Mouse (Mus musculus): ENCODE measurements around the gene Gm49396.
A peak's percentile ranks its signal among the peaks of the same experiment; 100 is the strongest.

Gm49396 gene

GRCm38 (mm10) chr7:30588676-30589434, 25.7 kb downstream of the Gm49396 start, which contains the start of gene Kmt2b:
Gene Kmt2b, minus strand, starts transcription at chr7:30588726.
- peak; percentile 99 for DNase-seq

- peak; percentile 94 for DNase-seq
Measured at GRCm38 (mm10) chr7:30589435-30590301, 26.5 kb downstream of the Gm49396 start.

GRCm38 (mm10) chr7:30590927-30591604, 27.9 kb downstream of the Gm49396 start:
- DNase-seq: no peak

- DNase-seq: no peak
Measured at GRCm38 (mm10) chr7:30591605-30591951, 28.4 kb downstream of the Gm49396 start.

GRCm38 (mm10) chr7:30592772-30593423, 29.8 kb downstream of the Gm49396 start:
- no peak for DNase-seq

- no peak for DNase-seq
Measured at GRCm38 (mm10) chr7:30593579-30594509, 30.7 kb downstream of the Gm49396 start.

GRCm38 (mm10) chr7:30594510-30595024, 31.4 kb downstream of the Gm49396 start:
- DNase-seq: no peak

GRCm38 (mm10) chr7:30596093-30596492, 32.9 kb downstream of the Gm49396 start:
- DNase-seq: no peak

- DNase-seq: no peak
Measured at GRCm38 (mm10) chr7:30596811-30597210, 33.7 kb downstream of the Gm49396 start.

- no peak for DNase-seq
Measured at GRCm38 (mm10) chr7:30598786-30599185, 35.6 kb downstream of the Gm49396 start, which contains the start of gene Zbtb32. Gene Zbtb32, minus strand, starts transcription at chr7:30598909.

GRCm38 (mm10) chr7:30599933-30600353, 36.8 kb downstream of the Gm49396 start:
- peak; percentile 97 for DNase-seq

GRCm38 (mm10) chr7:30600651-30601050, 37.5 kb downstream of the Gm49396 start:
- DNase-seq: peak; percentile 59

- DNase-seq: peak; percentile 76
Measured at GRCm38 (mm10) chr7:30602583-30602982, 39.4 kb downstream of the Gm49396 start.

GRCm38 (mm10) chr7:30604424-30604823, 41.3 kb downstream of the Gm49396 start:
- no peak for DNase-seq

- no peak for DNase-seq
Measured at GRCm38 (mm10) chr7:30604944-30605343, 41.8 kb downstream of the Gm49396 start.

GRCm38 (mm10) chr7:30607706-30608309, 44.7 kb downstream of the Gm49396 start:
- peak; percentile 66 for DNase-seq

- no peak for DNase-seq
Measured at GRCm38 (mm10) chr7:30608476-30608875, 45.3 kb downstream of the Gm49396 start.

GRCm38 (mm10) chr7:30610043-30610442, 46.9 kb downstream of the Gm49396 start:
- DNase-seq: no peak

- no peak for DNase-seq
Measured at GRCm38 (mm10) chr7:30612654-30613402, 49.7 kb downstream of the Gm49396 start, which contains the start of gene Upk1a. Gene Upk1a, minus strand, starts transcription at chr7:30612847.

All from kidney, adult 9 months (tissue).